Mouse (Mus musculus): Measurements from ENCODE around the gene Dixdc1.
"Not testable (repeated sequence)": the region's sequence is repeated elsewhere in the genome, so short reads cannot be mapped to it uniquely, and the experiment has no call there.

The Dixdc1 gene

DNA sequence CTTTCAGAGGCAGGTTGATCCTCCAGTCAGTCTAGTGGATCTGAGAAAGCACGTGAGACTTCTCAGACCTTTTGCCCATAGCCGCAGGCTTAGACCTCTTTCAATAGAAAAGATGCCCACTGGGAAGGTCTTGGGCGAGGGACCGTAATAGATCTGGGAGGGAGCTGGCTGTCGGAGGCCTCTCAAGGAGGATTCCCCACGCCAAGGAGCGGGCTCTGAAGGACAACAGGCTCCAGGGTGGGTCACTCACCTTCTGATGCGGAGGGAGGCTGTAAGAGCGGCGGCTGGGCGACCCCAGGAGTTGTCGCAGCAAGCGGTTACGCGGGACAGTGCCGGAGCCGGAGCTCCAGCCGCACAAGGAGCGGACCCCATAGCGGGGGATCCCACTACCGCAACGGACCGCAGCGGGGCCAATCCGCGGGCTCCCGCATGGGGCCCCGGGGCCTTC, 80.4 kb downstream of the Dixdc1 start:
- DNase-seq (ENCODE audit: extremely low spot score, low read depth, low spot score): no peak

DNA sequence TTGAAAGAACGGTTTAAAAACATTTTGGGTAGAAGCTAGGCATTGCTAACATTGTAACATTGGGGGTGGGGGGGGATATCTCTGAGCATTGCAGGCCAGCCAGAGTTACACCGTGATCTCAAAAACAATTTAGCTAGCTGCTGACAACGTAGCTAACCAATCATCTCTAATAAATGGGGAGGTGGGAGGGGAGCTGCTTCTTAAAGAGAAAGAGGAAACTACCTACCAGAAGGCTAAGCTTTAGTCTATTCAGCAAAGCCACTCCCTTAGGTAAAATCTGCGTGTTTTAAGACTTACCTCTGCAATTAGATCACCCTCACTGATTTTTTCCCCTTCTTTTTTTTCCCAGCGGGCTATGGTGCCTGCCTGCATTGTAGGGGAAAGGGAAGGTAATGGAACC, 80.9 kb downstream of the Dixdc1 start:
- no peak for DNase-seq (ENCODE audit: extremely low spot score, low read depth, low spot score)

DNA sequence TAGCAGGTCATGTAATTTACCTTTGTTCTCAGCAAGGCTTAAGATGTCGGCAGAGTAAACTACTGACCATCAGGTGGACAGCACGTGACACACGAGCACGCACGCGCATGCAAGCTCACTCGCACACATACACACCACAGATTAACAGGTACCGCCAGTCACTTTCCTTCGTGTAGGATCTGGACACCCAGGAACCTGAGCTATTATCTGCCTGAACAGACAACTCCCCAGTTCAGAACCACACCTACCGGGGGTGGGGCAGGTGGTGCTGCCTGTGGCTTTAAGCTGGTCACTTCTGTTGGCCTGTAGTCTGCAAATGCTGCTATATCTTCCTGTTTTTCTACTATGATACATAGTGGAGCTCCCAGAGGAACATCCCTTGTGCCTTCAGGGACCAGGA, 88.8 kb downstream of the Dixdc1 start:
- DNase-seq (ENCODE audit: extremely low spot score, low read depth, low spot score): no peak

DNA sequence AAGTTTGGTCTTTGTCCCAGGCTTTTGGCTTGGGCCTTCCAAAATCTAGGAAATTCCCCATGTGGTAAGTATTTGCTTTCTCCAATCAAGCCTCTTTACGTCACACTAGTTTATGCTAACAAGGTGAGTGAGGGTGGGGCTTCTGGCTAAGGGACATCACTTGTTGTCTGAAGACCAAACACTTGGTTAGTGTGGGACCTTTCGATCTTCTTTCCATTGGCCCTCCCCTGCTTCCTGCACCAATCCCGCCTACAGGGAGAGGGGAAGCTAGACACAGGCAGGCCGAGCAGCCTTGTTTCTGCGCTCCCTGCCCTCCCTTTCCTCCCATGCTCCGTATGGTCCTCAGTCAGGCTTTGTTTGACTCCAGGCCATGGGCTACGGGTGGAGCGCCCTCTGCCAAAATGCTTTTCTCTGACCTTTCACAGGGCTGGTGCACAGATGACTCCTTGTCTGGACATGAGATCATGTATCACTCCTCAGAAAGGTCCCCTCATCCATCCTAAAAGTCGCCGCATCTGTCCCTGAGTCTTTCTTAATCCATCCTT, 92.4 kb downstream of the Dixdc1 start:
- no peak for DNase-seq (ENCODE audit: extremely low spot score, low read depth, low spot score)

DNA sequence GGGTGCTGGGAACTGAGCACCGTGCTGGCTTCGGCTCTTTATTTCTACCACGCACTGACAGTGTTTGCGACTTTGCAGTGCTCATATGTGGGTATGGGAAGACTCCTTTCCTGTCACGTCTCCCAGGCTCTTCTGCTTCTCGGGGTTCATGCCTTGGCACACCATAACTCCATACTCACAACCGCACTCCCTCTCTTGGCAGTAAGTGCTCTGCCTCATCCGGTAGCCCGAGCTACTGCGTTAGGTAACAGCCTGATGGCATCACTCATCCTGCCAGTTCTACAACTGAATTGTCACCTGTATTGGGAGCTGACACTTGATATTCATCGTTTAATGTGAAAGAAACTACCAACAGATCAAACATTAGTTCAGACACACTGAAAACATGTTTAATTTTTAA, 105.0 kb downstream of the Dixdc1 start:
- no peak for DNase-seq (ENCODE audit: extremely low spot score, low read depth, low spot score)

DNA sequence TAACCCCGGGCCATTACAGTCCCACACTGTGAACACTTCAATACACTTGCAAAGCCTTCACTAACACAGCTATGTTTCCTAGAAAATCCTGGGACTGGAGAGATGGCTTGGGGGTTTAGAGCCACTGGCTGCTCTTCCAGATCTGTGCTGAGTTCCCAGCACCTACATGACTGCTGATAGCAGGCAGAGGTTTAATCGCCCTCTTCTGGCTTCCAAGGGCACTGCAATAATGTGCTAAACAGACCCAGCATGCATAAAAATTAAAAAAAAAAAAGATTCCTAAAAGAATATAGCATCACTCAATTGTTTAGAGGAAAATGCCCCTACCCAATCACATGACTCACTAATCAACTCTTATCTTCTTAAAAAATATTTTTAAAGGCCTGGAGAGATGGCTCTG, 106.3 kb downstream of the Dixdc1 start:
- no peak for DNase-seq (ENCODE audit: extremely low spot score, low read depth, low spot score)

DNA sequence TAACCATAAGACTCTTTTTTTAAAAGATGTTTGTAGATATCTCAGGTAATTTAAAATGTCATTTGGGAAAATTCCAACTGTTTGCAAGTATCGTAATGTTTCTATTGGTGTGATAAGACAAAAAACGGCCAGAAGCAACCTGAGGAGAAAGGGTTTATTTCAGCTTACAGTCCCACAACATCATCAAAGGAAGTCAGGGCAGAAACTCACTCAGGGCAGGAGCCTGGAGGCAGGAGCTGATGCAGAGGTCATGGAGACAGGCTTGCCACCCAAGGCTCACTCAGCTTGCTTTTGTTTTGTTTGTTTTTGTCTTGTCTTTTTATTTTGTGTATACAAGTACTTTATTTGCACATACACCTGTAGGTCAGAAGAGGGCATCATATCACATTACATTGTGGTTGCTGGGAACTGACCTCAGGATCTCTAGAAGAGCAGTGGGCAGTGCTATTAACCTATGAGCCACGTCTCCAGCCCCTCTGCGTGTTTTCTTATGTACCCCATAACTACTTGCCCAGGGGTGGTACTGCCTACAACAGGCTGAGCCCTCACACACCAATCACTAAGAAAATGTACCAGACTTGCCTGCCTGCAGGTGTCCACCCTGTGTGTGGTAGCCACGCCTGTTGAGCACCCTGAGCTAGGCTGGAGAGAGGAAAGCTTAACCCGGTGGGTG, 107.2 kb downstream of the Dixdc1 start:
- DNase-seq (ENCODE audit: extremely low spot score, low read depth, low spot score): no peak

DNA sequence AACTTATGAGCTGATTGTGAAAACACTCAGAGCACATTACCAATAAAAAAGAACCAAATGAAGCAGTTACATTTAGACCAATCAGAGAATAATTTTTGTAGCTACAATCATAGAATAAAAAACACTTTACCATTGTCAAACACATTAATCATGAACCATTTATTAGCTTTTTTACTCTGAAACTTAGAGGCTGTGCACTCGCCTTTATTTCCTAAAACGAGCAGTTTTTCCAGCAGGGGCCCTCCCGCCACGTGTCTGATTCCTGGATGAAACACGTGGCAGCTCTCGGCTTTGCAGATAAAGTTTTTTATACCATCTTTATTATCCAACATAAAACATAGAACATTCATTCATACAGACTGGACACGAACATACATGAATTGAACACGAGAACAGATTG, 108.4 kb downstream of the Dixdc1 start:
- not testable (repeated sequence) for DNase-seq (ENCODE audit: extremely low spot score, low read depth, low spot score)

DNA sequence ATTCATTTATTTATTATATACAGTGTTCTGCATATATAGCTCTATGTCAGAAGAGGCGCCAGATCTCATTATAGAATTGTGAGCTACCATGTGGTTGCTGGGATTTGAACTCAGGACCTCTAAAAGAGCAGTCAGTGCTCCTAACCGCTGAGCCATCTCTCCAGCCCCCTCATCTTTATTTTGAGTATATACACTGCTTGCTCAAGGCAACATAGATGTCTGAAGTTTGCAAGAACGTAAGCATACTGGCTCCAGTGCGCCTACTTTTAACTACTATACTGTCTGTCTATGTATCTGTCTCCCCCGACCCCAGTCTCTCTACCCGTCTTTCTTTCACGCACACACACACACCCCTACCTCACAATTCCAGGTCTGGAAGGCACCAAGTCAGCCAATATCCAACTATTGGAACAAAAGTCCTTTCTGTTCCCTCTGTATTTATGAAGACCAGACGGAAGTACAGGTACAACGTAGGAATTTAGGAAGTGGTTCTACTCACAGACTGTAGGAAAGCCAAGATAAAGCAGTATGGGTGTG, 121.5 kb downstream of the Dixdc1 start:
- DNase-seq (ENCODE audit: extremely low spot score, low read depth, low spot score): no peak

DNA sequence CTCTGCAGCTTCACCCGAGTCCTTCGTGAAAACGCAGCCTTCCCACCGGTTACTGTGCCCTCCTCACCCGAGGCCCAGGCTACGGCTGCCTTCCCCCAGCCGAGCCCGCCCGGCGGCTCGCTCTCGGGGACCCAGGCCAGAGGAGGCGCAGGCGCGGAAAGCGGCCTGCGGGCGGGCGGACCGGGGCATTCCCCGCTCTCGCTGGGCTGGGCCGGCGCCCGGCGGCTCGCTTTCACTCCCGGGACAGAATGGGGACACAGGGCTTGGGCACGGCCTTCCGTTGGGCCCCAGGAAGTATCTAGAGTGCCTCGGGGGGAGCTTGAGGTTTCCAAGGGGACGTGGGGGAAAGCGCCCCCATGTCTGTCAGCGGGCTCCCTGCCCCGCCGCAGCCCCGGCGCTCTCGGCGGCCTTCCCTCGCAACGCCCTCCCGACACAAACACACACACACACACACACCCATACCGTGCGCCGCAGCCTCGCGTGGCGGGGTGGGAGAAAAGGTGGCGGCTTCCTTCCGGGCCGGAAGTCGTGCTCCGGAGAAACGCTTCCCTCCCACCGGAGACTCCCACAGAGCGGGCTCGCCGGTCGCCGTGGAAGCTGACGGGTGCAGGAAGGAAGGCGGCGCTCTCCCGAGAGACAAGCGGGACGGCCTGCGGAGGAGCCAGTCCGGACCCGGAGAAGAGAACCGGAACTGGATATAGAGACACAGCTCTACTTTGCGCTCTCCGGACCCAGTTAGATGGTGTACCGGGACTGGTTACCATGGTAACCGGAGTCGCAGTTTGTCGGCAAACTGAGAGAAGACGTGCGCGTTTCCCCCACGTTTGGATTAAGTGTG, 122.3 kb downstream of the Dixdc1 start, which contains the start of the genes Pih1d2 and Nkapd1:
TSS of gene Pih1d2 (plus strand) at position 556 of the 838 bp plus-strand sequence.
TSS of gene Nkapd1 (minus strand) at position 699 of the 838 bp plus-strand sequence.
- DNase-seq (ENCODE audit: extremely low spot score, low read depth, low spot score): peak; percentile 89

DNA sequence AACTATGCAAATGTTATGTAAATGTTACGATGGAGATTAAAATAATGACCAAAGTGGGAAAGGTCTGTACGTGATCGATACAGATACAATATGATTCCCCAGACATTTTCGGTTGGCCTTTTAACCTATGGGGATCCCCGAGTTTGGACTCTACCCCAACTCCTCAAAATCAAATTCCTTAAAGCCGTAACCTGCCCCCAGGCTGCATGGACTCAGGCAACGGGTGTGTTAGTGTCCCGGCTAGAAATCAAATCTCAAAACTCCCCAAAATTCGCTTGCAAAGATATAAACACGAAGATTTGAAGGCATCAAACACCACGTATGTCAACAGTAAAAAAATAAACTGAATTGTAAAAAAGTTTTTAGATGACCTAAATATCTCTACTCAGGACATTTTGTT, 123.2 kb downstream of the Dixdc1 start:
- no peak for DNase-seq (ENCODE audit: extremely low spot score, low read depth, low spot score)
